In genomic region chr7:102017452-102017851, GRCm38 (mm10) we compare ENCODE assay signal across 9 mouse cellular contexts. TPM values are rescaled to one million over a fixed set of nuclear protein-coding genes. Genes with fewer than 3 reads are reported as not detected.
DNase-seq lines count a peak whose midpoint lies in the region; ATAC-seq and TF ChIP-seq lines count a peak whose summit lies in the region.
"Had no signal": no experiment of that assay in that cellular context is flagged by ENCODE, and none has a peak within 500 bp of the region (broad histone marks: within the 10 kb centered on the region; RNA-seq: fewer than 3 reads in every experiment).

No protein-coding gene starts in this region.

- H3K4me3 ChIP-seq in heart, embryonic 10.5 days = no peak overlapping the region
- peak overlapping the region; percentile 23 for H3K4me3 ChIP-seq in bone marrow macrophage, adult 2 months (ENCODE audit: insufficient read depth, low read length)
- no peak overlapping the region for H3K4me3 ChIP-seq in hindbrain, embryonic 12.5 days
- H3K4me3 ChIP-seq in forebrain, embryonic 13.5 days = no peak overlapping the region
- H3K4me3 ChIP-seq: limb, embryonic 12.5 days had no signal

- no peak for ATAC-seq in hindbrain, embryonic 12.5 days (ENCODE audit: low FRiP score)
- ATAC-seq in forebrain, embryonic 13.5 days = no peak
- no peak for ATAC-seq in cerebellum, adult (ENCODE audit: insufficient number of reproducible peaks, low FRiP score, low TSS enrichment)

- H3K9ac ChIP-seq in hindbrain, embryonic 12.5 days = no peak overlapping the region
- no peak overlapping the region for H3K9ac ChIP-seq in forebrain, embryonic 13.5 days
- H3K9ac ChIP-seq: limb, embryonic 12.5 days had no signal

- no peak overlapping the region for H3K4me2 ChIP-seq in hindbrain, embryonic 12.5 days (replicated peaks)
- H3K4me2 ChIP-seq in forebrain, embryonic 13.5 days = no peak overlapping the region
- H3K4me2 ChIP-seq: limb, embryonic 12.5 days had no signal

- H3K27ac ChIP-seq in heart, embryonic 10.5 days = no peak overlapping the region
- H3K27ac ChIP-seq in bone marrow macrophage, adult 2 months (ENCODE audit: insufficient read depth, low read depth, low read length) = peak overlapping the region; percentile 32
- no peak overlapping the region for H3K27ac ChIP-seq in hindbrain, embryonic 12.5 days
- H3K27ac ChIP-seq in forebrain, embryonic 13.5 days = no peak overlapping the region
- H3K27ac ChIP-seq: limb, embryonic 12.5 days had no signal

- 85% methylated on average over 5 of the region's 5 CpGs for WGBS in heart, embryonic 10.5 days
- WGBS in large intestine, adult 2 months = 15% methylated on average over 5 of the region's 5 CpGs
- WGBS in hindbrain, embryonic 12.5 days = 92% methylated on average over 5 of the region's 5 CpGs
- WGBS in forebrain, embryonic 13.5 days = 91% methylated on average over 5 of the region's 5 CpGs

- H3K9me3 ChIP-seq in heart, embryonic 10.5 days = no peaks in the 10 kb centered on the region
- H3K9me3 ChIP-seq in hindbrain, embryonic 12.5 days (replicated peaks) = no peaks in the 10 kb centered on the region
- no peaks in the 10 kb centered on the region for H3K9me3 ChIP-seq in forebrain, embryonic 13.5 days (replicated peaks)
- H3K9me3 ChIP-seq: limb, embryonic 12.5 days had no signal

- TF ChIP-seq CTCF in bone marrow macrophage, adult 2 months (IDR thresholded peaks at IDR 0.05; ENCODE audit: low read depth, low read length) = no peak

- peaks cover 96% of the 10 kb centered on the region for H3K36me3 ChIP-seq in heart, embryonic 10.5 days
- peaks cover 95% of the 10 kb centered on the region for H3K36me3 ChIP-seq in hindbrain, embryonic 12.5 days
- H3K36me3 ChIP-seq in forebrain, embryonic 13.5 days (ENCODE audit: poor library complexity, severe bottlenecking) = peaks cover 98% of the 10 kb centered on the region

- H3K27me3 ChIP-seq in heart, embryonic 10.5 days (ENCODE audit: insufficient read depth, poor library complexity, severe bottlenecking) = no peaks in the 10 kb centered on the region
- no peaks in the 10 kb centered on the region for H3K27me3 ChIP-seq in hindbrain, embryonic 12.5 days
- no peaks in the 10 kb centered on the region for H3K27me3 ChIP-seq in forebrain, embryonic 13.5 days
- H3K27me3 ChIP-seq: limb, embryonic 12.5 days had no signal

- H3K4me1 ChIP-seq in heart, embryonic 10.5 days = no peaks in the 10 kb centered on the region
- H3K4me1 ChIP-seq in bone marrow macrophage, adult 2 months (ENCODE audit: control insufficient read depth, insufficient read depth, low read length) = peaks cover 34% of the 10 kb centered on the region
- no peaks in the 10 kb centered on the region for H3K4me1 ChIP-seq in hindbrain, embryonic 12.5 days
- H3K4me1 ChIP-seq in forebrain, embryonic 13.5 days = no peaks in the 10 kb centered on the region
- H3K4me1 ChIP-seq: limb, embryonic 12.5 days had no signal

- TF ChIP-seq POLR2A in bone marrow macrophage, adult 2 months (IDR thresholded peaks at IDR 0.05; ENCODE audit: borderline replicate concordance, low read depth, low read length) = no peak

- DNase-seq in heart, adult 18-20 months = peak; percentile 60 to 62
- DNase-seq in heart, embryonic 10.5 days (ENCODE audit: low spot score) = no peak
- DNase-seq in 3T3-L1 (ENCODE audit: low read depth, low spot score) = peak; percentile 39
- peak; percentile 27 for DNase-seq in large intestine, adult 2 months (ENCODE audit: low read depth, low spot score)

RNA-seq across cellular contexts. Expression of gene Il18bp, which starts 1.0 kb away (rescaled TPM):
- total RNA-seq in heart, adult 18-20 months (2021) = 10 to 100 TPM in 1 of 2 experiments, 1 to 10 TPM in 1; 7.4 to 11.9 TPM
- 2.4 and 2.5 TPM in 2 replicates for polyA plus RNA-seq in heart, embryonic 10.5 days (2016; fragmentation: Nextera tagmentation; extraction: Ambion mirVana)
- polyA plus RNA-seq in bone marrow macrophage, adult 2 months (2012; ENCODE audit: insufficient read depth, insufficient read length, missing spikeins) = 13.1 and 13.6 TPM in 2 replicates
- polyA plus RNA-seq in large intestine, adult 2 months (2012; rRNA removed) = 25.7 and 49.6 TPM in 2 replicates
- 3.9 and 5.4 TPM in 2 replicates for polyA plus RNA-seq in hindbrain, embryonic 12.5 days (2016; fragmentation: Nextera tagmentation; extraction: Ambion mirVana)
- 4.5 and 4.6 TPM in 2 replicates for polyA plus RNA-seq in forebrain, embryonic 13.5 days (2015; fragmentation: Nextera tagmentation; extraction: Ambion mirVana)

RNA-seq across cellular contexts. Expression of gene Rnf121, which starts 47.8 kb away (rescaled TPM):
- total RNA-seq in heart, adult 18-20 months (2021) = 10 to 100 TPM; 24.5 TPM
- polyA plus RNA-seq in heart, embryonic 10.5 days (2016; fragmentation: Nextera tagmentation; extraction: Ambion mirVana) = 23.7 and 28.2 TPM in 2 replicates
- 16.7 and 17.2 TPM in 2 replicates for polyA plus RNA-seq in bone marrow macrophage, adult 2 months (2012; ENCODE audit: insufficient read depth, insufficient read length, missing spikeins)
- 39.9 and 70.6 TPM in 2 replicates for polyA plus RNA-seq in large intestine, adult 2 months (2012; rRNA removed)
- 29.2 and 31.6 TPM in 2 replicates for polyA plus RNA-seq in hindbrain, embryonic 12.5 days (2016; fragmentation: Nextera tagmentation; extraction: Ambion mirVana)
- polyA plus RNA-seq in forebrain, embryonic 13.5 days (2015; fragmentation: Nextera tagmentation; extraction: Ambion mirVana) = 30.7 TPM in 2 replicates

RNA-seq across cellular contexts. Expression of gene Xndc1, which starts 47.9 kb away (rescaled TPM):
- total RNA-seq in heart, adult 18-20 months (2021) = 1 to 10 TPM; 4.9 to 6.9 TPM
- 26.4 and 33.5 TPM in 2 replicates for polyA plus RNA-seq in heart, embryonic 10.5 days (2016; fragmentation: Nextera tagmentation; extraction: Ambion mirVana)
- polyA plus RNA-seq in bone marrow macrophage, adult 2 months (2012; ENCODE audit: insufficient read depth, insufficient read length, missing spikeins) = 15.4 and 18.1 TPM in 2 replicates
- polyA plus RNA-seq in large intestine, adult 2 months (2012; rRNA removed) = 14.3 and 14.4 TPM in 2 replicates
- 34.6 and 37.3 TPM in 2 replicates for polyA plus RNA-seq in hindbrain, embryonic 12.5 days (2016; fragmentation: Nextera tagmentation; extraction: Ambion mirVana)
- 46.3 and 47.3 TPM in 2 replicates for polyA plus RNA-seq in forebrain, embryonic 13.5 days (2015; fragmentation: Nextera tagmentation; extraction: Ambion mirVana)

RNA-seq across cellular contexts. Expression of gene Xntrpc, which starts 48.1 kb away (rescaled TPM):
- under 1 TPM; 0.44 to 0.74 TPM for total RNA-seq in heart, adult 18-20 months (2021)
- 1.5 and 1.7 TPM in 2 replicates for polyA plus RNA-seq in heart, embryonic 10.5 days (2016; fragmentation: Nextera tagmentation; extraction: Ambion mirVana)
- polyA plus RNA-seq in bone marrow macrophage, adult 2 months (2012; ENCODE audit: insufficient read depth, insufficient read length, missing spikeins) = 0.23 and 0.35 TPM in 2 replicates
- 1.5 and 2.2 TPM in 2 replicates for polyA plus RNA-seq in large intestine, adult 2 months (2012; rRNA removed)
- polyA plus RNA-seq in hindbrain, embryonic 12.5 days (2016; fragmentation: Nextera tagmentation; extraction: Ambion mirVana) = 2.5 and 3.0 TPM in 2 replicates
- polyA plus RNA-seq in forebrain, embryonic 13.5 days (2015; fragmentation: Nextera tagmentation; extraction: Ambion mirVana) = 1.8 and 2.1 TPM in 2 replicates
